Mouse (Mus musculus) thymus, postnatal 36 days (tissue): ENCODE results near the gene Snx9.

Source experiments
- DNase-seq, 2 experiments: peaks; one replicate each; pipeline ENCODE4 v3.0.0; 2022; ENCODE audit warnings: mixed read lengths in 2 of 2

Snx9 gene

DNA sequence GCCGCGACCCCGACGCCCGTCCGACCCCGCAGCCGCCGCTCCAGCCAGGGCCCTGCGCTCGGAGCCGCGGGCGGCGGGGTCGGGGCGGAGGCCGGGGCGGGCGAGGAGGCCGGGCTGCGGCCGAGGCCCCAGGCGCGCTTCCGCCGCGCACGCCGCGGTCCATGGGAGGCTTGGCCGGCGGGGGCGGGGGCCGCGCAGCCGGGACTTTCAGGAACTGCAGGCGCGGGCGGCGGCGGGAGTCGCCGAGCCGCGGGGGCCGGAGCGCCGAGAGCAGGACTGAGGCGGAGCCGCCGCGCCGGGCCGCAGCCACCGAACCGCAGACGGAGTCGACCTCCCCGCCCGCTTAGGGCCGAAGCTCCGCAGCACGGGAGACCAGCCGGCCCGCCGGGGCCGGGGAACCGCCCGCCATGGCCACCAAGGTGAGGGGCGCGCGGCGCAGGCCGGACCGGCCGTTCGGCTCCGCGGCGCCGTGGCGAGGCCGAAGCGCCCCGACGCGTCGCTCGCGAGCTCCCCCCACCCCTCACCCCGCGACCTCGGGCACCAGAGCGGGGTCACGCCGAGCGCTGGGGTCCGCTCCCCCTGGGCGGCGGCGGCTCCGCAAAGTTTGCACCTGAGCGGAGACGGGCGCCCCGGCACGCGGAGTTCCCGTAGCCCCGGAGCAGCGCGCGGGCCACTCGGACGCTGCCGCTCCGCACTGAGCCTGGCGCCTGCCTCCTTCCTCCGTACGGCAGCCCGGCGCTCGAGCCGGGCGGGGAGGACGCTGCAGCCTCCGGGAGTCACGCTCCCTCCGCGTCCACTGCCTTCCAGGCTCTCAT, at the start of gene Snx9:
Gene Snx9, plus strand, starts transcription at position 202 of the 815 bp plus-strand sequence.
- peak; percentile 61 to 66 for DNase-seq

DNA sequence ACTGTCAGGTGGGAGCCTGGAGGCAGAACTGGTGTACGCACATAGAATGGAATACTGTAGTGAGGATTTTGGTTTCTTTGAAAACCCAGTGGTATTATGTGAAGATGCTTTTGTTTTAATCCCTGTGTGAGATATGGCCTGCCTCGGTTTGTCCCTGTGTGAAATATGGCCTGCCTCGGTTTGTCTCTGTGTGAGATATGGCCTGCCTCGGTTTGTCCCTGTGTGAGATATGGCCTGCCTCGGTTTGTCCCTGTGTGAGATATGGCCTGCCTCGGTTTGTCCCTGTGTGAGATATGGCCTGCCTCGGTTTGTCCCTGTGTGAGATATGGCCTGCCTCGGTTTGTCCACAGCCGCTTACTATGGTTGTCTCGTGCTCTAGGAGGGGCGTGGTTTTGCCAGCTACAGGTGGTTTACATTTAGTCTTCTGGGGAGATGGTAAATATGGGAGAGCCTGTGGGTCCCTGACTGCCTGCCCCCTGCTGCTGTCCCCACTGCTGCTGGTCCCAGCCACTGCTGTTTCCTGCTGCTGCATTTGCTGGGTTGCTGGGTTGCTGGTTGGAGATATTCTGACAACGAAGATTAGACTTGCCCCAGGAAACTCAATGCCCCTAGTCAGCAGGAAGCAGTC, 48.9 kb upstream of the Snx9 start:
- no peak for DNase-seq

DNA sequence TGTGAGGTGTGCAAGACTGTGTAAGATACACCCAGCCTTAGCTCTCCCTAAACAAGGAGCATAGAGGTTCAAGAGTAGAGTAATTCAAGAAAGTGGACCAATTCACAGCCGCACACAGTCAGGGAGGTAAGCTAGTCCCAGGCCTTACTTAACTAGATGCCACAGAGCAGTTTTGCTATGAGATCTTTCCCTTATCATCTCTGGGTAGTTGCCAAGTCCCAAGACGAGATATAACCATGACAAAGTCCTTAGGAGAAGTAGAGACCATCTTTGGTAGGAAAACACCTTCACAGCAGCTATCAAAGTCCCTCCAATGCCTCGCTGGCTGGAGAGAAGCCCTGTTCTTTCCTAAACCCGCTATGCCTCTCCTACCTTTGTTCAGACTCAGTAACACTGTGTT, 47.5 kb upstream of the Snx9 start:
- no peak for DNase-seq

DNA sequence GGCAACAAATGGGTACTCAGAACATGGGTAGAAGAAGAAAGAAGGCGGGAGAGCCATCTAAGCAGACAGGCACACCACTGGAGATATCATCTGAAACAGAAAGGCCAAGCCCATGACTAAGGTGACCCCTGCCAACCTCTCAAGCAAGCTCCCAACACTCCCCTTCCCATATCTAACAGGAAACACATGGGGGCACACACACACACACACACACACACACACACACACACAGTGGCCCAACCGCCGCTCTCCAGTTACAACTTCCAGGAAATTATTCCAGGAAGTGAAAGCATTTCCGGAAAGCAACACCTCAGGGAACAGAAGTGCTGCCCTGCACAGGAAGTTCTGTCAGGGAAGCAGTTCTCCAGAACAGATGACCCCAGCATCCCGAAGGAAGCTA, 46.9 kb upstream of the Snx9 start:
- DNase-seq = no peak

DNA sequence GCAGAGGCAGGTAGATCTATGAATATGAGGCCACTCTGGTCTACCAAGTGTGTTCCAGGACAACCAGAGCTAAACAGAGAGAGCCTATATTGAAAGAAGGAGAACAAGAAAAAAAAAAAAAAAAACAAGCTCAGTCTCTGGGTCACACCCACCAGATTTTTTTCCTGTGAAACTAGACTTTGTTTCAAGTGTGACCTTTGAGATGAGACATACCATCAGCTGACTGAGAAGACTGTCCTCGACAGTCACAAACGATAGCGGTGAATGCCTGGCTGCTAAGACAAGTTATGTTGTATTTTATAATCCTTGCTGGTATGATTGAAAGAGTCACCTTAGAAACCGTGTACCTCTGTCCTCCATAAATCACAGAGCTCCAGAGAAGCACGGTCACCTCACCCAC, 45.8 kb upstream of the Snx9 start:
- DNase-seq = no peak

DNA sequence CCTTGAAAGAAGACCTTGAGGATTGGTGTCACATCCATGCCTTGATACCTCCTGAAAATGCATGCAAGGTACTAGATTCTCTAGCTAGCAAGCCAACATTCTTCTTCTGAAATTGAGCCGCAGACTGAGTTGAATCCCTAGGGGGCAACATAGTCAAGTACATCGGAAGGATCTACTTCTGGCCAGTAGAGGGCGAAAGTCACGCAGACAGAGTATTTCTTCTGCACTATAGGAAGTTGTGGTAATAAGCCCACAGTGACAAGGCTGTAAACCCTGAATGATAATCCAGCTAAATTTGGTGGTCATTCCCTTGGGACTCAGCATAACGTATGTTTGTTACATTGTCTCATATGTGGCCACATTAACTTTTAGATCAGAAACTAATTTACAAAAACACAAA, 45.3 kb upstream of the Snx9 start:
- DNase-seq = peak; percentile 67 to 68

DNA sequence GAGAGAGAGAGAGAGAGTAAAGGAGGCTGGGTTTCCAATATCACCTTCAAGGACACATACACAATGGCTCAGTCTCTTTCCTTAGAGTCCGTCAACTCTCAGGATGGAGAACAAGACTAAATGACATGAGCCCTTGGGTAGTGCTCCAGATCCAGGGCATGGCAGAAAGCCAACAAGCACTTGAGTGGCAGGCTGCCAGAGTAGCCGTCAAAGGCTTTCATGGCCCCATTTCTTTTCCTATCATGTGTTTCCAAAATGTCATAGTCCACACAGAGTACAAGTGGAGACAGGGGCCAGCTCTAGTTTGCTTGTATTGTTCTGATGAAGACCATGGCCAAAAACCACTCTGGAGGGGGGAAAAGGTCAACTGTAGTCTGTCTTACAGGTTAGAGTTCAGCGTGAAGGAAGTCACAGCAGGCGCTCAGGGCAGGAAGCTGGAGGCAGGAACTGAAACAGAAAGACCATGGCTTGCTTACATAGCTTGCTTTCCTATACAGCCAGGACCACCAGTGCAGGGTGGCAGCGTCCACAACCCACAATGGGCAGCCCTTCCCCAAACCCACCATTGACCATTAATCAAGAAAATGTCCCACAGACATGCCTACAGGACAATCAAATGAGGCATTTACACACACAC, 43.9 kb upstream of the Snx9 start:
- no peak for DNase-seq

DNA sequence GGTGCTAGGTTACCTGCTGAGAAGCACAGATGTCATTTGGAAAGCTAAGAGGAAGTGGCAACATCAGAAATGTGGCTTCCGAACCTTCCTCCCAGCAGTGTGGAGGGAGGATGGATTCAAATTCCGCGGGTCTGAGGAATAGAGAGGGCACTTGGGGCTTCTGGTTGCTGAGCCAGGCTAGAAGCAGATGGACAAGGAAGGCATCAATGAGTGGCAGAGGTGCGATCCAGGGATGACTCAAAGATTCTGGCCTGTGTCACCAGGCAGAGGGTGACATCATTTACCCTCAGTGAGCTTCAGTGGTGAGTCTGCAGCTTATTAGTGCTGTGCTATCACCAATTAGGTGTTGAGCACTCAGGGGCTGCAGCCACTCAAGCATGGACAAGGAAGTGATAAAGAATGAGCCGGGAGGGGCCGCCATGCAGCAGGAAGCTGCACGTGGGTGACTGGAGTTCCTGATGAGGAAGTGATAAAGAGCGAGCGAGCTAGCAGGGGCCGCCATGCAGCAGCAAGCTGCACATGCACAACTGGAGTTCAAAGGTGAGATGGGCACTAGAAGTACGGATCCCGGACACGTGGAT, 42.8 kb upstream of the Snx9 start:
- DNase-seq = peak; percentile 40 to 58

DNA sequence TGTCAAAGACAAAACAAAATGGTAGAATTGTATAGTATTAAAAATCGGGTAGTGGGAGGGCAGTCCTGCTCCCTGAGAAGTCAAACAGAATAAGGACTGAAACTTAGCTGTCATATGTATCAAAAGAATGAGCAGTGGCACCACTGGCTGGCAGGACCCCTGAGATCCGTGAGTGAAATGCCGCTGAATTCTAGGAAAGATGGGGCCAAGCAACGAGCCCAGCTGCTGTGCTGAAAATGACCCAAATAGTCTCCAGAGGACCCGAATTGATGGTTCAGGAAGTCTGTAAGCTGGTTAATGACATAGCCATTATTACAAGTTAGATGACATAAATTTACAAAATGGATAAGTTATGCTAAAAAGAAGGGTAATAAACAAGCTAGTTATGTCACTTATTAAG, 42.2 kb upstream of the Snx9 start:
- DNase-seq = no peak

DNA sequence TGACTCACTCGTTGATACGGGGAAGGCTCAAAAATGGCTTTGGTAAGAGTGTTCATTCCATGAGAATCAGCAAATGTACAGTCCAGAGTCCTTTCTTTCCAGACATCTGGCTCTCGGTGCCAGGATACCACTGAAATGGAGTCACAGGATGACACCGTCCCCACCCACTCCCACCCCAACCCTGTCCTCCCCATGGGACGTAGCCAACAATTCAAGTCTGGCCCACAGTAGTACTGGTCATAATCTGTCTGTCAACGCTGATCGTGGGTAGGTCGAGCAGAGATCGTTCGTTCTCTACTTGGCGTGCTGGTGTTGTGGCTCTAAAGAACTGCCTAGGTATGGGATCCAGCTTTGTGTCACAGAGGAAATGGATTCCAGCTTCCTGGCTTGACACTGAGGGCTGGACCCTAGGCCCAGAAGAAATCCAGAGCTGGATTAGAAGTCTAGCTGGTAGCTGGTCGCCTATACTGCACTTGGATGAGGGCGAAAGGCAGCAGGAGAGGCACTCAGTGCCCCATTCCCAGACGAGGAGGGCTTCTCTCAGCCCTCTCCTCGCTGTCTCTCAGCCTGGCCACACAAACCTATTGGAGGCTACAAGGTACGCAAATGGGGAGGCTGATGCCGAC, 41.6 kb upstream of the Snx9 start:
- DNase-seq = no peak

DNA sequence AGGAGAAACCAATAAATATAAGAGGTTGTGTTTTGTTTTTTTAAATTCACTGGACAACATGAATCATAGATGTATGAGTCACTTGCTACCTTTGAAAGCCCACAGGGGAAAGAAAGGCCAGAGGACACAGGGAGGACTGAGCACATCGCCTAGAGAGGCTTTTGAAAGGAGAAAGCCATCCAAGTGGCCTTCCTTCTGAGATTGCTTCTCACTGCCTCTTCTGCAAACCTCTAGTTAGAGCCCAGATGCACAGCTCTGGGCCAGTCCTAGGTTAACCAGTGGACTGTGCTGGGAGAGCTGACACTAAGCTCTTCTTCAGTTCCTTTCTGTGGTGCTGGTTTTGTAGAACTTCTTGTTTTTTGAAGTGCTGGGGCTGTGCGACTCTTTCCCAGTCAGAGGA, 40.9 kb upstream of the Snx9 start:
- DNase-seq = no peak

DNA sequence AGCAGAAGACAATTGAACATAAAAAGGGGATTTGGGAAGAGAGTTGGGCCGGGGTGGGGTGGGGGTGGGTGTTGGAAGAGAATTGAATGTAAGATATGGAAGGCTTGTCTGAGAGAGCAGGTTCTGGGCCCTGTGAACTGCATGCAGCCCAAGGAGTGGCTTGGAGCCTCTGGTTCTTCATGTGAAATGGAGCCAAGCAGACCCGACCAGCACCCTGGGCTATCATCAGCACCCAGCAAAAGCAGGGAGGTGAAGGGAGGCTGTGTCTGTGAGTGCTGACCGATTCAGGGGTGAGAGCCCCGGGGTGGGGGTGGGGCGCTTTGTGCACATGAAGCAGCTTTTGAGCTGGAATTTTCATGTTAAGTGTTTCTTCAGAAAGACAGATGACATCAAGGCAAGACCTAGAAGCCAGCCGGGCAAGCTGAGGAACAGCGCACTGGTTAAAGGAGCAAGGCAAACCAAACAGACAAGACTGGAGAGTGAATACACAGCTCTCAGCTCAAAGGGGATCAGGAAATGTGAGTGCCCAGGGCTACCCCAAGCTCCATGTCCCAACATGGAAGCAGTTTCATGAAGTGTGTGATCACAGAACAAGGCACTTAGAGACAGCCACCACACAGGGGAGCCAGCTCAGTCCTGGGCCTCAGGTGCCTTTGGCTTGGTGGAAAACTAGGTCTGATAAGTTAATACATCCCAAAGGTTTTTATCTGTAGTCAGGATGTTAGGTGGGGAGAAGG, 40.1 kb upstream of the Snx9 start:
- no peak for DNase-seq

DNA sequence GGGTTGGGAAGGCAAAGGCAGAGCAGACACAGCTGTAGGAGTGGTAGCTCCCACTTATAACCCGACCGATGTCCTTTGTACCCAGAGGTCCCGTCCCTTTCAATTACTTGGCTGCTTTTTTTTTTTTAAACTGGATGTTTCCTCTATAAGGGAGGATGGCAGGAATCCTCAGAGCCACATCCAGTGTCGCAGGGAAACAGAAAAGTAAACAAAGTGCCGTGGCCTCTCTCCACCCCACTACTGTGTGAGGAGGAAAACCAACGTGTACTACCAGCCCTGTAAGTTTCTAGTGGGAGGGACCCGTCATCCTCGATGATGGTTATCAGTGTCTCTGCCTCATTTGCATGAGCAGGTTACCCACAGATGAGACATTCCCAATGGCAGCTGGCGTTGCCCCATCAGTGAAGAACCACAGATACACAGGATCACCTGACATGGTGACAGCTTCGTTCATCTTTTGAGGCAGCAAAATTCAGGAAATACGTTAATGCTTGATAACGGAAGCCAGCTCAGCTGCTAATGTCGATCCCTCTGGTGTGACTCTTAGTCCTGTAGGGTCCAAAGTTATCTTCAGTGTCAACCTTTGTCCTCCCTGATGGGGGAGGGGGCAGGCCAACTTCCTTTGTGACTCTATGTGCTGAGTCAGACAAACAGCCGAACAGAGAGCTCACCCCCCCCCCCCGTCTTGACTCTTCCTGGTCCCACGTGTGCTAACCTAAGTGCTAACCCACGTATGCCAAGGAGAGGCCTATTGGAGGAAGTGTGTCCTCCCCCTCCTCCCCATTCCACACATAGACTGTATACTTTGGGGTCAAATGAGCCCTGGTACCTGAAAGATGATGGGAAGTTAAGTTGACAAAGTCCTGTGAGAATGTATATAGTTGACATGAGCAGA, 39.1 kb upstream of the Snx9 start:
- DNase-seq = peak; percentile 55 to 74

DNA sequence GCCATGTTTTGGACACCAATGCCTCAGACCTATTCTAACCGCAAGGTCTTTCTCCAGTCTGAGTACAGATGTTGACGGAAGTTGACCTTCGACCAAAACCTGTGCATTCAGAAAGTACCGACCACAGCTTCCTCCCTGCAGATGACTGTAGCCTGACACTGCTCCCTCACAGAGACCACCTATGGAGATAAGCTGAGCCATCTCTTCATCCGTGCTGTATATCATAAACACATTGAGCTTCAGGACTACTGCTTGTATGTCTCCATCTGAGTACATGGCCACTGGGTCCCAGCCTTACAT, 38.5 kb upstream of the Snx9 start:
- DNase-seq = peak; percentile 35 to 59

DNA sequence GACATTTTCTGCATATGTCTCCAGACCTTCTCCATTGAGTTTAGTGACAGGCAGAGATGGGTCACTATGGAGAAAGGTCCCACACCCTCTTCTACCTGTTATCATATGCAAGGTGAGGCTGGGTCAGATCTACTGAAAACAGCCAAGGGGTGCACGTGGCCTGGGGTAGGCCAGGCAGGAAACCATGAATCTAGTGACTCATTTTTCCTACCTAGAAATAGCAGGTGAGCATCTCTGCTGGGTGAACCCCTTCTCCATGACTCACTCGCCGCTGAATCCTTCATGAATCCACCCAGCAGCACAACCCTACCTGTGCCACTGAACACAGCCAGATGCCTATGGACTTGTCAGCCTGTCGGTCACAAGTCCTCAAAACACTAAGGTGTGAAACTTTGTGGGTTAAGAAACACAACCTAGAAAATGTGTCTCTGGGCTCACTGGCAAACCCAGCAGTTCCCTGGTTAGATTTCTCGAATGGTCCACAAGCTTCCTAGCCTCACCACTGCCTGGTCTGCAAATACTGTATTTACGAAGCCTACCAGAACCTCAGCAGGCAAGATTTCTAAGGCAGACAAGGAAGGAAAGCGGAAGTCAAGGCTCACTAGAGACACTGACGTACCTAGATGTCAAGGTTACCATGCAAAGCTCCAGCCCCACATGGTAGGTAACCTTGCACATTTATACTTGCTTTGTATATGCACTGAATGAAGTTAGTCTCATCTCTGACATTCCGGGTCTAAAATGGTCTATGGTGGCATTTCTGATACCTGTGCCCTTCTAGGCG, 37.7 kb upstream of the Snx9 start:
- peak; percentile 12 to 34 for DNase-seq

DNA sequence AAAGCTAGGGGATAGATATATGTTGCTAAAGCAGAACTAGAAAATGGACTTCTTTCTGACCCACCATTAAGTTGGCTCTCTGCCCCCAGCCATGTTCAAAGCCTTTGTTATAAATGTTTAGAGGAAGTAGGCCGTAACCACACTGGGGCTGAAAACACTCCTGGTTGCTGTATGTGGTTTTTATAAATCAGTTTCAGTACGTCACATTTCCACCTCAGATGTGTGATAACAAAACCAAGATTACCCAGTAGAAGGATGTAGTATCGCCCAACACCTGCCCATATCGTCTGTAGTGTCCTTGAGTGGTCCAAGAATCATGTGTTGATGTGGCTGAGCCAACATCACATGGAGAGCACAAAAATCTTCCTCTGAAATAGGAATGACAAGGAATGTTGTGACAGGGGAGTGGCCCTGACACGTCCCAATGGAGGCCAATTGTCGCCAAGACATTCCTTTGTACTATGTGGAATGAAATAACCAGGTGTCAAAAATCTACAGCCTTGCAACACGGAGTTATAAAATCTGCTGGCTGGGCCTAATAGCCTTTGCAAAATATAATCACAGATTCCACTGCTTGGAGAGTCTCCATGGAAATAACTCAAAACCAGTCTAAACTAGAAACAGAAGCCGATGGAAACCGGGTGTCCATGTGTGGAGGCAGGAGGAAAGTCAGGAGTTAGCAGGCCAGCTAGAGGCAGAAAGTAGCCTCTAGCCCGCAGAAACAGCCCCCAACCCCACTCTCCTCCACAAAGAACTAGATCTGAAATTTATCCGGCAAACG, 36.6 kb upstream of the Snx9 start:
- no peak for DNase-seq

DNA sequence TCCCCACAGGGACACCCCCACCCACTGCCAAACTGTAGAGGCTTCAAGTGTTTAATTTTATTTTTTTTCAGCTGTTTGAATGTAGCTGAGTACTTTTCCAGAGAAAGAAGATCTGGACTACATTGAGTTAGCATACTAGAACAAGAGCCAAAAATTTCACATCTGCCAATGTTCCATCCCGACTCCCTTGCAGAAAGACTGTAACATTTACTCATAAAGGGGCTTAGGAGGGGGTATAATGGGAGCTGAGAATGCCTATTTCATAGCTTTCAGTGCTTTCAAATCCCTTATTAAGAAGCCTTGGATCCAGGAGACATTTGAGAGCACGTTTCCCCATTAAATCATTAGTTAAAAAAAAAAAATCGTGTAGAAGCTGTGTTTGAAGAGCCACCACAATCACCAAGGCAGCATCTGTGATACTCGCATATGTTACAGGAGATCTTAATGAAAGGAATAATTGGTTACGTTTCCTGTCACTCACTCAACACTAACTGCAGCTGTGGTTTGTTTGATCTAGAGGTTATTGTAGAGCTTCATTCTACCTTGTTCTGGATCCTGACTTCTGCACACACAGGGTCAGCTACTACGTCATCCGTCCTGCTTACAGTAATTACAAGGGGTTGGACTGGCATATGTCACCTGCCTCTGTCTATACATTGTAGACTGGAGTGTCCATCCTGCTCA, 35.8 kb upstream of the Snx9 start:
- no peak for DNase-seq

DNA sequence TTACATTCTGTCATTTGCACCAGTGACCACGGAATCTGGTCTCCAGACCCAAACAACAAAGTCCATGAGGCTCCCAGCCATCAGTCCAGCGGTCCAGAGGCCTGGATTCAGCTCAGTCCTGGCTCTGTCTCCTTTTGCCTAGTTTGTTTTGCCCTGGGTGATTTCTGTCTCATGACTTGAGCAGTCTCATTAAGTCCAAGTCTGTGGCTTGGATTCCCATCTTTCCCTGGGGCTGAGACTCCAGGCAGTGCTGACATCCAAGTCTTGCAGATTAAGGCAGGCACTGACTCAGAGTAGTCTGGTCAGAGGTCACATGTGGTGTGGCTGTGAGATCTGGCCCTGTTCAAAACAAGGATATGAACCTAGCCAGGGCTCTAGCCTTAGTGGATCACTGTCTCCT, 35.2 kb upstream of the Snx9 start:
- DNase-seq = no peak

DNA sequence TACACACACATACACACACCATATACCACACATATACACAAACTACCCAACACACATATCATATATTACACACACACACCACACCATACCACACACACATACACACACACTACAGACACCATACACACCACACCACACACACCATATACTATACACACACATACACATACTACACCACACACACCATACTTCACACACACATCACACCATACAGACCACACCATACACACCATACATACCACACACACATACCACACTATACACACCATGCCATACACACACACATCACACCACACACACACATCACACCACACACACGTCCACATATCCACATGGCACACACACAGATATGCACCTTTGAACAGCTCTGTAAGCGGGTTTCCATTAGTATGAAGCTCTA, 34.3 kb upstream of the Snx9 start:
- DNase-seq = no peak
